Mouse (Mus musculus): Measurements from ENCODE around the gene Mttp. TPM values are rescaled to one million over a fixed set of nuclear protein-coding genes. Genes with fewer than 3 reads are reported as not detected.
A peak's percentile ranks its signal among the peaks of the same experiment; 100 is the strongest.

Mttp gene
- polyA plus RNA-seq, 1 experiment from 2014 or later, result 8.3 TPM

DNA sequence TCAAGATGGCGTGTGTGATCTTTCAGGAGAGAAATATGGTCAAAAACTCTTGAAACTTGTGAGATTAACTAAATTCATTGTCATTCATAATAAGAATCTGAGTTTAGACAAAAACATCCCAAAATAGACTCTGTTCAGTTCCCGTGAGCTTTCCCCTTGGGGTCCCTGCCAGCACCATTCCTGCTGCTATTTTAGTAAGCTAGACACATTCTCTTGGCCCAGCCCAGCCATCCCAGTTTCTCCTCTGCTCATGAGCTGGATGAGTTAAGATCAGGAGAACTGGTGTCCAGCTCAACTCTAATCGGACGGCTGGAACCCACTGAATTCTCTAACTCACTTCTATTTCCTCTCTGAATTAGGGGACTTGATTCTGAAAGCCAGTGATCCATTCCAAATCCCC, 27.9 kb downstream of the Mttp start:
- H3K4me3 ChIP-seq (ENCODE audit: low read depth, low read length), result no peak overlapping the region
- 89% methylated on average over 4 of the region's 4 CpGs for WGBS
- DNase-seq (ENCODE audit: low spot score), result no peak
- no peaks in the 10 kb centered on the region for H3K27me3 ChIP-seq (ENCODE audit: control insufficient read depth, insufficient read depth, low read length)
- H3K4me2 ChIP-seq (ENCODE audit: low read depth, low read length), result no peak overlapping the region
- no peaks in the 10 kb centered on the region for H3K4me1 ChIP-seq (ENCODE audit: control insufficient read depth, insufficient read depth, low read length)
- no peaks in the 10 kb centered on the region for H3K36me3 ChIP-seq (replicated peaks; ENCODE audit: control insufficient read depth, insufficient read depth, low read depth, low read length)
- H3K9me3 ChIP-seq (replicated peaks; ENCODE audit: control insufficient read depth, low read length), result no peaks in the 10 kb centered on the region
- ATAC-seq (replicated peaks; ENCODE audit: insufficient number of reproducible peaks, low FRiP score, low TSS enrichment, low read depth), result no peak
- no peak overlapping the region for H3K9ac ChIP-seq (replicated peaks; ENCODE audit: low read length)
- no peak overlapping the region for H3K27ac ChIP-seq (replicated peaks; ENCODE audit: low read depth, low read length)

DNA sequence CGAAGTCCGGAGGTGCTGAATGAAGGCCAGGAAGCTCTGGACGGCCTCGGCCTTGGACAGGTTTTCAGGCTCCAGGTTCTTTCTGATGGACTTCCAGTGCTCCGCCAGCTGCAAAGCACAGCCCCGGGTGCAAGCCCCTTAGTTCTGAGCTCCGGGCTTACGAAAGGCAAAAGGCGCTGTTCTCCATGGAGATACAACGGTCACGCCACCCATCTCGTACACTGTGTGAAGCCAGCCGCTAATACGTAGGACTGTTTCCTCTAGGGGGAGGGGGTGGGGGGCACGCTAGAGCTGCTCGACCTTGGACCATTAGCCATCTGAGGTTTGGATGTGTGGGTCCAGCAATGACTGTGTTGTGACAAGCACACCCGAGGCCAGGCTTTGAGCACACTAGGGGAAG, 30.7 kb downstream of the Mttp start:
- DNase-seq (ENCODE audit: low spot score) (no peak), ATAC-seq (replicated peaks; ENCODE audit: insufficient number of reproducible peaks, low FRiP score, low TSS enrichment, low read depth) (no peak)
- Histone ChIP-seq H3K4me2 (ENCODE audit: low read depth, low read length) (no peak overlapping the region), H3K9ac (replicated peaks; ENCODE audit: low read length) (no peak overlapping the region), H3K9me3 (replicated peaks; ENCODE audit: control insufficient read depth, low read length) (no peaks in the 10 kb centered on the region), H3K27ac (replicated peaks; ENCODE audit: low read depth, low read length) (no peak overlapping the region), H3K36me3 (replicated peaks; ENCODE audit: control insufficient read depth, insufficient read depth, low read depth, low read length) (no peaks in the 10 kb centered on the region), H3K4me1 (ENCODE audit: control insufficient read depth, insufficient read depth, low read length) (no peaks in the 10 kb centered on the region), H3K27me3 (ENCODE audit: control insufficient read depth, insufficient read depth, low read length) (no peaks in the 10 kb centered on the region), H3K4me3 (ENCODE audit: low read depth, low read length) (no peak overlapping the region)
- 84% methylated on average over 17 of the region's 17 CpGs for WGBS

DNA sequence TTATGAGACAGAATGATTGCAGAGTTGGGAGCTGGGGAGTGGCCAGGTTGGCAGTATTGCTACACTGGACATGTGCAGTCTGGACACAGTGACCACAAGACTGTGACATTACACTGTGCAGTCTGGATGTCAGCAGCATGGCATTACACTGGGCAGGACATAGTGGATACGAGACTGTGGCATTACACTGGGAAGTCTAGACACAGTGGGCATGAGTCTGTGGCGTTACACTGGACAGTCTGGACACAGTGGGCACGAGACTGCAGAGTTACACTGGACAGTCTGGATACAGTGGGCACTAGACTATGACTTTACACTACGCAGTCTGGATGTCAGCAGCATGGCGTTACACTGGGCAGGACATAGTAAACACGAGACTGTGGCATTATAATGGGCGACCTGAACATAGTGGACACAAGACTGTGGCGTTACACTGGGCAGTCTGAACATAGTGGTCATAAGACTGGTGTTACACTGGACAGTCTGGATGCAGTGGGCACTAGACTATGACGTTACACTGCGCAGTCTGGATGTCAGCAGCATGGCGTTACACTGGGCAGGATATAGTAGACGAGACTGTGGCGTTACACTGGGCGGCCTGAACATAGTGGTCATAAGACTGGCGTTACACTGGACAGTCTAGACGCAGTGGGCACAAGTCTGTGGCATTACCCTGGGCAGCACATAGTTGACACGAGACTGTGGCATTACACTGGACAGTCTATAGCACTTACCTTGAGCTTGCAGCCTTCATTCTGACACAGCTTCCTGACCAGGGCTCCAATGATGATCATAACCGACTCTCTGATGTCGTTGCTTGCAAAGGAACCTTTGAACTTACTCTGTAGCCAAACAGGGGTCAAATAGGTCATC, 33.6 kb downstream of the Mttp start:
- no peak for DNase-seq (ENCODE audit: low spot score)
- Histone ChIP-seq H3K27me3 (ENCODE audit: control insufficient read depth, insufficient read depth, low read length) (no peaks in the 10 kb centered on the region), H3K4me1 (ENCODE audit: control insufficient read depth, insufficient read depth, low read length) (no peaks in the 10 kb centered on the region), H3K4me2 (ENCODE audit: low read depth, low read length) (no peak overlapping the region), H3K9me3 (replicated peaks; ENCODE audit: control insufficient read depth, low read length) (no peaks in the 10 kb centered on the region), H3K9ac (replicated peaks; ENCODE audit: low read length) (no peak overlapping the region), H3K27ac (replicated peaks; ENCODE audit: low read depth, low read length) (no peak overlapping the region), H3K36me3 (replicated peaks; ENCODE audit: control insufficient read depth, insufficient read depth, low read depth, low read length) (no peaks in the 10 kb centered on the region), H3K4me3 (ENCODE audit: low read depth, low read length) (no peak overlapping the region)
- 91% methylated on average over 19 of the region's 19 CpGs for WGBS
- peak; percentile 77; the same call in 1 of the 2 replicates for ATAC-seq (replicated peaks; ENCODE audit: insufficient number of reproducible peaks, low FRiP score, low TSS enrichment, low read depth)

DNA sequence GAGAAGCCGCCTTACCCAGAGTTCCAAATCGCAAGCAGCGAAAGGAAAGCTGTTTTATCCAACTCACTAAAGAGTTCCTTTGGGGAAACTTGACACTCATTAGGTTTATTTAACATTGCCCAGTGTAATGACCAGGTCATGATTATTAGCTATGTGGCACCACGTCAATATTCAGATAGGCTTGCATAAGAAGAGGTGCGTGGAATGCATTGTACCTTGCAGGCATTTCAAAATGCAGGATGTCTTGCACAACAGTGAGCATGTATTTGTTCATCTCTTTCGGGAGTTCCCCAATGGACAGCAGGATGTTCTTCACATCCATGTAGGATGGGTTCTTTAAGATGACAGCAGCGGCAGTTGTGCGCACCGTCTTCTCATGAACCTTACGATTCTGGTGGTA, 37.9 kb downstream of the Mttp start:
- H3K4me2 ChIP-seq (ENCODE audit: low read depth, low read length), result no peak overlapping the region
- H3K9ac ChIP-seq (replicated peaks; ENCODE audit: low read length), result no peak overlapping the region
- H3K27me3 ChIP-seq (ENCODE audit: control insufficient read depth, insufficient read depth, low read length), result no peaks in the 10 kb centered on the region
- no peak overlapping the region for H3K4me3 ChIP-seq (ENCODE audit: low read depth, low read length)
- no peaks in the 10 kb centered on the region for H3K9me3 ChIP-seq (replicated peaks; ENCODE audit: control insufficient read depth, low read length)
- 88% methylated on average over 10 of the region's 10 CpGs for WGBS
- H3K36me3 ChIP-seq (replicated peaks; ENCODE audit: control insufficient read depth, insufficient read depth, low read depth, low read length), result no peaks in the 10 kb centered on the region
- no peak overlapping the region for H3K27ac ChIP-seq (replicated peaks; ENCODE audit: low read depth, low read length)
- H3K4me1 ChIP-seq (ENCODE audit: control insufficient read depth, insufficient read depth, low read length), result no peaks in the 10 kb centered on the region
- no peak for DNase-seq (ENCODE audit: low spot score)
- no peak for ATAC-seq (replicated peaks; ENCODE audit: insufficient number of reproducible peaks, low FRiP score, low TSS enrichment, low read depth)

DNA sequence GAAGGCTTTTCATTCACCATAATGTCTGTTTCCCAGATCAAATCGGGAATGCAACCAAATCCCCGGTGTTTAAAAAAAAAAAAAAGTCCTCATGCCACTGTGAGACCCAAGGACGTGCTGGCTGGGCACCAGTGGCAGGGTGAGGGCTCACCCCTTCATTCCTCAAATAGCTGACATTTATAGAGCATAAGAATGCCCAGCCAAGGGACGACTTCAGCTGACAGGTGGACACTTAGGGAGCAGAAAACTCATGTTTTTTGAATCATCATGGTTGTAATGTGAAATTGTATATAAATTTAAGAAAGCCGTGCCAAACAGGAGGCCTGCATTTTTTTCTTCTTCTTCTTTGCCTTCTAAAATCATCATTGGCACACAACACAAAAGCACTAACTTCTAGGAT, 39.7 kb downstream of the Mttp start:
- H3K4me3 ChIP-seq (ENCODE audit: low read depth, low read length), result no peak overlapping the region
- no peak overlapping the region for H3K9ac ChIP-seq (replicated peaks; ENCODE audit: low read length)
- WGBS, result 72% methylated on average over 5 of the region's 5 CpGs
- H3K27me3 ChIP-seq (ENCODE audit: control insufficient read depth, insufficient read depth, low read length), result no peaks in the 10 kb centered on the region
- no peak overlapping the region for H3K4me2 ChIP-seq (ENCODE audit: low read depth, low read length)
- H3K36me3 ChIP-seq (replicated peaks; ENCODE audit: control insufficient read depth, insufficient read depth, low read depth, low read length), result no peaks in the 10 kb centered on the region
- H3K9me3 ChIP-seq (replicated peaks; ENCODE audit: control insufficient read depth, low read length), result no peaks in the 10 kb centered on the region
- ATAC-seq (replicated peaks; ENCODE audit: insufficient number of reproducible peaks, low FRiP score, low TSS enrichment, low read depth) (no peak), DNase-seq (ENCODE audit: low spot score) (no peak)
- H3K4me1 ChIP-seq (ENCODE audit: control insufficient read depth, insufficient read depth, low read length), result no peaks in the 10 kb centered on the region
- no peak overlapping the region for H3K27ac ChIP-seq (replicated peaks; ENCODE audit: low read depth, low read length)

DNA sequence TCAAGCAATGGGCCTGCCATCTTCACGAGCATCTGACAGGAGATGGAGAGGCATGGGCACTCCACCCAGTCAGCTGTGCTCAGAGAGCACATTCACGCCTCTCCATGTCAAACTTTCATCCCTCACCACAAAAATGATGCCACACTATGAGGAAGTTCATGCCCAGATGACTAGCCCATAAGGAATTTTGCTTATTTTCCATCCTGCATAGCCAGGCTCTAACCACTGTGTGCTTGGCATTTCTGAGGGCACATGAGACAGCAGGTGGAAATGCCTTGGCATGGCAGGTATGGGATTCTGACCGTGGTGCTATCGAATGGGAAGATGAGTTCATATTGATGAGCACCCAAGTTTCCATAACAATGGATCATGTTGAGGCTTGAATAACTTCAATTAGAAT, 41.1 kb downstream of the Mttp start:
- H3K27me3 ChIP-seq (ENCODE audit: control insufficient read depth, insufficient read depth, low read length), result no peaks in the 10 kb centered on the region
- H3K27ac ChIP-seq (replicated peaks; ENCODE audit: low read depth, low read length), result no peak overlapping the region
- no peak overlapping the region for H3K4me2 ChIP-seq (ENCODE audit: low read depth, low read length)
- ATAC-seq (replicated peaks; ENCODE audit: insufficient number of reproducible peaks, low FRiP score, low TSS enrichment, low read depth) (no peak), DNase-seq (ENCODE audit: low spot score) (no peak)
- H3K4me1 ChIP-seq (ENCODE audit: control insufficient read depth, insufficient read depth, low read length), result no peaks in the 10 kb centered on the region
- H3K9me3 ChIP-seq (replicated peaks; ENCODE audit: control insufficient read depth, low read length), result no peaks in the 10 kb centered on the region
- WGBS, result 94% methylated on average over 4 of the region's 4 CpGs
- H3K4me3 ChIP-seq (ENCODE audit: low read depth, low read length), result no peak overlapping the region
- no peaks in the 10 kb centered on the region for H3K36me3 ChIP-seq (replicated peaks; ENCODE audit: control insufficient read depth, insufficient read depth, low read depth, low read length)
- no peak overlapping the region for H3K9ac ChIP-seq (replicated peaks; ENCODE audit: low read length)

DNA sequence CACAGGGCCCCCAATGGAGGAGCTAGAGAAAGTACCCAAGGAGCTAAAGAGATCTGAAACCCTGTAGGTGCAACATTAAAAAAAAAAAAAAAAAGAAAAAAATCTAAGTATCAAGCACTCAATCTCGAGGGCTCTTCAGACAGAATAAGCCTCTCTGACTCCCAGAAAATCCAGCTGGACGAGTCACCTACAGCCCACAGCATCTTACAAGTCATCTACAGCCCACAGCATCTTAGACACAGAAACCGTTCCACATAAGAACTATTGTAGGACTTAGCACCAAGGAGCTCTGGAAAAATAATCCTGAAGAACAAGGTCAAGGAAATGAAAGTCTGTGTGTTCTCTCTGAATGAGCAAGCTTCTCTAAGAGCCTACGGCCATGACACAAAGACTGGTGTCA, 42.8 kb downstream of the Mttp start:
- no peak for DNase-seq (ENCODE audit: low spot score)
- Histone ChIP-seq H3K4me3 (ENCODE audit: low read depth, low read length) (no peak overlapping the region), H3K36me3 (replicated peaks; ENCODE audit: control insufficient read depth, insufficient read depth, low read depth, low read length) (no peaks in the 10 kb centered on the region), H3K9me3 (replicated peaks; ENCODE audit: control insufficient read depth, low read length) (no peaks in the 10 kb centered on the region), H3K4me2 (ENCODE audit: low read depth, low read length) (no peak overlapping the region), H3K27ac (replicated peaks; ENCODE audit: low read depth, low read length) (no peak overlapping the region), H3K9ac (replicated peaks; ENCODE audit: low read length) (no peak overlapping the region), H3K4me1 (ENCODE audit: control insufficient read depth, insufficient read depth, low read length) (no peaks in the 10 kb centered on the region), H3K27me3 (ENCODE audit: control insufficient read depth, insufficient read depth, low read length) (no peaks in the 10 kb centered on the region)
- WGBS, result 91% methylated on average over 4 of the region's 4 CpGs
- no peak for ATAC-seq (replicated peaks; ENCODE audit: insufficient number of reproducible peaks, low FRiP score, low TSS enrichment, low read depth)

DNA sequence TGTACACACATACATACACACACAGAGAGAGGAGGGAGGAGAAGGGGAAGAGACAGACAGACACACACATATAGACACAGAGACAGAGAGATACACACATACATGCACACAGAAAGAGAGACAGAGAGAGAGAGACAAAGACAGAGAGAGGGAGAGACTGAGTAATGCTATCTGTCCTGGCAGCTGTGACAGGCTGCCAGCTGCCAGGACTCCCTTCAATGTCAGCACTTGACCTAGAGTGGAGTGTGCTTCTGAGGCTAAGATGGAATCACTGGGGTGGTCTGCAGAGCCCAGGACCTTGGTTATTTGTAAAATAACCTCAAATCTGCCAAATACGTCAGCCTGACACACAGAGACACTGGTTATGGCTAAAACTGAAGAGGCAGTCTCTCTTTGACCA, 47.0 kb downstream of the Mttp start:
- no peak overlapping the region for H3K4me2 ChIP-seq (ENCODE audit: low read depth, low read length)
- no peaks in the 10 kb centered on the region for H3K9me3 ChIP-seq (replicated peaks; ENCODE audit: control insufficient read depth, low read length)
- H3K27me3 ChIP-seq (ENCODE audit: control insufficient read depth, insufficient read depth, low read length), result no peaks in the 10 kb centered on the region
- no peaks in the 10 kb centered on the region for H3K36me3 ChIP-seq (replicated peaks; ENCODE audit: control insufficient read depth, insufficient read depth, low read depth, low read length)
- no peak overlapping the region for H3K27ac ChIP-seq (replicated peaks; ENCODE audit: low read depth, low read length)
- no peak for DNase-seq (ENCODE audit: low spot score)
- H3K9ac ChIP-seq (replicated peaks; ENCODE audit: low read length), result no peak overlapping the region
- no peaks in the 10 kb centered on the region for H3K4me1 ChIP-seq (ENCODE audit: control insufficient read depth, insufficient read depth, low read length)
- ATAC-seq (replicated peaks; ENCODE audit: insufficient number of reproducible peaks, low FRiP score, low TSS enrichment, low read depth), result peak; percentile 48; the same call in 1 of the 2 replicates
- WGBS, result 71% methylated on average over 1 of the region's 1 CpGs
- no peak overlapping the region for H3K4me3 ChIP-seq (ENCODE audit: low read depth, low read length)
